Mouse (Mus musculus): ENCODE results near the gene Diras1.

DNA sequence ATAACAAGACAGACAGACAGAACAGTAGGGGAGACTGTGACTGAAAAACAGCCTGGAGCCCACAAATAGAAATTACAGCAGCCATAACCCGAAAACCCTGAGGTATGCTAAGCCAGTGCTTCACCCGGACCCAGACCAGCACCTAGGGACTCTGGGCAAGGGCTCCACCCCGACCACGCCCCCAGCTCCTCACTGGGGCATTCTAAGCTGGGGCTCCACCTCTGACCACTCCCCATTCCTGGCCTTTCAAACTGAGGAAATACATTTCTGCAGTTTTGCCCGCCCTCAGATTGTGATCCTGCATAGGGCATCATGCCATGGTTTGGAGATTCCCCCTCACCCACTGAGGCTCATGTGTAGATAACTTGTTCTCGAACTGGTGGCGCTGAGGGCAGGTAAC lies 18.2 kb downstream of the Diras1 start:
- TF ChIP-seq TAL1 (IDR thresholded peaks at IDR 0.05; ENCODE audit: low read length) (no peak), GATA1 (IDR thresholded peaks at IDR 0.05; ENCODE audit: low read length) (no peak)

Data from erythroblast, embryonic 14.5 days (primary cell).